8 mouse cellular contexts compared by ENCODE assay signal in the genomic region with DNA sequence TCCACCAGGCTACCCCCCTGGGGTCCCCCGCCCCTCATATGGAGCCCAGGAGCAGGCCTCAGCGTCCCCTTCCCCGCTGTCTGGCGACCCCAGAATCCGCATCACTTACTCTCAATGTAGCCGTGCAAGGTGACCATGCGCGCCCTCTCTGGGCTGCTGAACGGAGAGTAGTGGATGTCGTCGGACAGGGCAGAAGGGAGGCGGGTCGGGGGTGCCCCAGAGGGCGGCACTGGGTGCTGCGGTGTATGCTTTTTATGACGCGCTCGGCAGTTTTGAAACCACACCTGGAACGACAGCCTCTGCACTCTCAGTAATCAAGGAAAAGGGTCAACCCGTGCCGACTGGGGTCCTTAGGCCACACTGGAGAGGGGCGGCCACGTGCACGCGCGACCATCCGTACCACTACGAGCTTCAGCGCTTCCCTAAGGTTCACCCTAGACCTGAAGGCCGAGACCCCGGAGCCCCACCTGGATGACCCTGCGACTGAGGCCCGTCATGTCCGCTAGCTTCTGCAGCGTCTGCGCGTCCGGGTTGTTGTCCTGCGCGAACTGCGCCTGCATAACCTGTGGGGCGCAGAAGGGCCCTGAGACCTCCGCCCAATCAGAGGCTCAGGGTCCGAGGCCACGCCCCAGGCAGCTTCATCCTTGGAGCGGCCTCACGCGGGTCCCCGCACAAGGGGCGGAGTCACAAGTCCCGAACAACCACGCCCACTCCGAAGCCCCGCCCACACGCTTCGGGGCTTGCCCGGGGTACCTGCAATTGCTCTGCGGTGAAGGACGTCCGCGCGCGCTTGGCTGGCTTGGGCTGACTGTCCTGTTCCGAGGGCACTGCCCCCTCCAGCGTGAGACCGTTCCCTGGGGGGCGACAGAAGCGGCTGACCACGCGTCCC. TPM values are rescaled to one million over a fixed set of nuclear protein-coding genes. Genes with fewer than 3 reads are reported as not detected.
DNase-seq lines count a peak whose midpoint lies in the region; ATAC-seq and TF ChIP-seq lines count a peak whose summit lies in the region.

No protein-coding gene starts in this region.

- H3K9ac ChIP-seq in heart, embryonic 13.5 days: peak overlapping the region; percentile 66
- 0 out of 2 replicates have a peak overlapping the region, but pooled peaks have one; percentile 31 for H3K9ac ChIP-seq in kidney, postnatal 0 days (ENCODE audit: low read depth, low read length)

- TF ChIP-seq CTCF in kidney, postnatal 0 days (IDR thresholded peaks at IDR 0.05; ENCODE audit: low read depth): no peak

- peak; percentile 73 for ATAC-seq in heart, embryonic 13.5 days (ENCODE audit: extremely low read depth, insufficient number of reproducible peaks, low FRiP score, low TSS enrichment)
- peak; percentile 74 for ATAC-seq in kidney, postnatal 0 days (replicated peaks; ENCODE audit: low FRiP score, low read depth)

- no peak overlapping the region for H3K27ac ChIP-seq in heart, embryonic 13.5 days (replicated peaks)
- no peak overlapping the region for H3K27ac ChIP-seq in kidney, postnatal 0 days

- WGBS in heart, embryonic 13.5 days: 1% methylated on average over 70 of the region's 70 CpGs
- WGBS in kidney, postnatal 0 days: 11% methylated on average over 70 of the region's 70 CpGs

- peak; percentile 30 for DNase-seq in right cerebral cortex, postnatal 14 days
- DNase-seq in right cerebral cortex, adult 2 months (ENCODE audit: low spot score in 2 of 2): no peak
- DNase-seq in embryo, embryonic 11 days: peak; percentile 93
- peak; percentile 54 for DNase-seq in kidney, postnatal 0 days (ENCODE audit: low spot score)
- peak; percentile 57 for DNase-seq in lung, postnatal 36 days
- DNase-seq in spleen, adult 12 weeks (ENCODE audit: low spot score): peak; percentile 37
- DNase-seq in frontal cortex, adult 2 months (ENCODE audit: extremely low spot score in 1 of 2, low spot score in 1 of 2): no peak

- peak overlapping the region; percentile 53 for H3K4me3 ChIP-seq in heart, embryonic 13.5 days
- H3K4me3 ChIP-seq in kidney, postnatal 0 days (replicated peaks; ENCODE audit: low read depth, low read length): peak overlapping the region; percentile 40

- H3K36me3 ChIP-seq in heart, embryonic 13.5 days: no peaks in the 10 kb centered on the region
- no peaks in the 10 kb centered on the region for H3K36me3 ChIP-seq in kidney, postnatal 0 days (ENCODE audit: insufficient read depth, low read length)

- H3K4me2 ChIP-seq in heart, embryonic 13.5 days: peak overlapping the region; percentile 82
- H3K4me2 ChIP-seq in kidney, postnatal 0 days (ENCODE audit: low read length): peak overlapping the region; percentile 74

- H3K27me3 ChIP-seq in heart, embryonic 13.5 days (replicated peaks): peaks cover 100% of the 10 kb centered on the region
- peaks cover 62% of the 10 kb centered on the region for H3K27me3 ChIP-seq in kidney, postnatal 0 days (ENCODE audit: insufficient read depth, low read length)

- H3K4me1 ChIP-seq in heart, embryonic 13.5 days: peaks cover 22% of the 10 kb centered on the region
- H3K4me1 ChIP-seq in kidney, postnatal 0 days (replicated peaks; ENCODE audit: insufficient read depth, low read length): peaks cover 11% of the 10 kb centered on the region; the same call in 1 of the 2 replicates

- no peaks in the 10 kb centered on the region for H3K9me3 ChIP-seq in heart, embryonic 13.5 days
- H3K9me3 ChIP-seq in kidney, postnatal 0 days (replicated peaks; ENCODE audit: low read length): no peaks in the 10 kb centered on the region

RNA-seq across cellular contexts. Expression of a gene that starts 14.1 kb away (rescaled TPM):
- 1.0 and 1.3 TPM in 2 replicates for polyA plus RNA-seq in heart, embryonic 13.5 days (2015; fragmentation: Nextera tagmentation; extraction: Ambion mirVana)
- 1.5 and 1.7 TPM in 2 replicates for polyA plus RNA-seq in kidney, postnatal 0 days (2015; fragmentation: Nextera tagmentation; extraction: Ambion mirVana)
- 4.9 and 6.8 TPM in 2 replicates for polyA plus RNA-seq in frontal cortex, adult 2 months (2012; rRNA removed)

RNA-seq across cellular contexts. Expression of a gene that starts 41.8 kb away (rescaled TPM):
- polyA plus RNA-seq in heart, embryonic 13.5 days (2015; fragmentation: Nextera tagmentation; extraction: Ambion mirVana): not detected in 2 replicates
- 0.27 and 0.62 TPM in 2 replicates for polyA plus RNA-seq in kidney, postnatal 0 days (2015; fragmentation: Nextera tagmentation; extraction: Ambion mirVana)
- 1.5 and 2.6 TPM in 2 replicates for polyA plus RNA-seq in frontal cortex, adult 2 months (2012; rRNA removed)

RNA-seq across cellular contexts. Expression of a gene that starts 41.9 kb away (rescaled TPM):
- polyA plus RNA-seq in heart, embryonic 13.5 days (2015; fragmentation: Nextera tagmentation; extraction: Ambion mirVana): 363 and 394 TPM in 2 replicates
- polyA plus RNA-seq in kidney, postnatal 0 days (2015; fragmentation: Nextera tagmentation; extraction: Ambion mirVana): 383 TPM in 2 replicates
- polyA plus RNA-seq in frontal cortex, adult 2 months (2012; rRNA removed): 216 and 220 TPM in 2 replicates

RNA-seq across cellular contexts. Expression of a gene that starts 45.1 kb away (rescaled TPM):
- polyA plus RNA-seq in heart, embryonic 13.5 days (2015; fragmentation: Nextera tagmentation; extraction: Ambion mirVana): 29.8 and 36.0 TPM in 2 replicates
- polyA plus RNA-seq in kidney, postnatal 0 days (2015; fragmentation: Nextera tagmentation; extraction: Ambion mirVana): 25.4 and 28.6 TPM in 2 replicates
- polyA plus RNA-seq in frontal cortex, adult 2 months (2012; rRNA removed): 16.2 and 18.7 TPM in 2 replicates

RNA-seq across cellular contexts. Expression of a gene that starts 45.5 kb away (rescaled TPM):
- polyA plus RNA-seq in heart, embryonic 13.5 days (2015; fragmentation: Nextera tagmentation; extraction: Ambion mirVana): 52.0 and 53.9 TPM in 2 replicates
- 59.8 and 62.5 TPM in 2 replicates for polyA plus RNA-seq in kidney, postnatal 0 days (2015; fragmentation: Nextera tagmentation; extraction: Ambion mirVana)
- 52.4 and 55.6 TPM in 2 replicates for polyA plus RNA-seq in frontal cortex, adult 2 months (2012; rRNA removed)

Comparison
In these comparisons a context has a peak if more than half of its experiments do, and no peak if none do; other contexts are left out.
1. DNase-seq: peak in right cerebral cortex, postnatal 14 days (single experiment), embryo, embryonic 11 days (single experiment), kidney, postnatal 0 days (single experiment), lung, postnatal 36 days (single experiment) and spleen, adult 12 weeks (single experiment); none in right cerebral cortex, adult 2 months (0 of 2) and frontal cortex, adult 2 months (0 of 2).